Mouse (Mus musculus): ENCODE results near the gene Lrrk1. TPM values are rescaled to one million over a fixed set of nuclear protein-coding genes. Genes with fewer than 3 reads are reported as not detected.

The Lrrk1 gene
- polyA plus RNA-seq, 1 experiment: not detected

GRCm38 (mm10) chr7:66180711-66181365 lies 207.3 kb downstream of the Lrrk1 start:
- WGBS: 76% methylated on average over 10 of the region's 10 CpGs
- H3K4me3 ChIP-seq (ENCODE audit: insufficient read depth, low read depth, low read length): no peak overlapping the region
- TF ChIP-seq CTCF (IDR thresholded peaks at IDR 0.05; ENCODE audit: insufficient read depth, low read depth, low read length) (no peak), POLR2A (IDR thresholded peaks at IDR 0.05; ENCODE audit: insufficient read depth, low read depth, low read length) (no peak)
- peaks cover 8% of the 10 kb centered on the region for H3K4me1 ChIP-seq (ENCODE audit: control insufficient read depth, insufficient read depth, low read length)
- no peak overlapping the region for H3K27ac ChIP-seq (ENCODE audit: insufficient read depth, low read depth, low read length)

GRCm38 (mm10) chr7:66180260-66180659 lies 207.9 kb downstream of the Lrrk1 start:
- Histone ChIP-seq H3K4me3 (ENCODE audit: insufficient read depth, low read depth, low read length) (no peak overlapping the region), H3K27ac (ENCODE audit: insufficient read depth, low read depth, low read length) (no peak overlapping the region), H3K4me1 (ENCODE audit: control insufficient read depth, insufficient read depth, low read length) (peaks cover 8% of the 10 kb centered on the region)
- 83% methylated on average over 3 of the region's 3 CpGs for WGBS
- TF ChIP-seq CTCF (IDR thresholded peaks at IDR 0.05; ENCODE audit: insufficient read depth, low read depth, low read length) (no peak), POLR2A (IDR thresholded peaks at IDR 0.05; ENCODE audit: insufficient read depth, low read depth, low read length) (no peak)

- peaks cover 8% of the 10 kb centered on the region for H3K4me1 ChIP-seq (ENCODE audit: control insufficient read depth, insufficient read depth, low read length)
- no peak overlapping the region for H3K4me3 ChIP-seq (ENCODE audit: insufficient read depth, low read depth, low read length)
- no peak overlapping the region for H3K27ac ChIP-seq (ENCODE audit: insufficient read depth, low read depth, low read length)
- no peak for TF ChIP-seq POLR2A (IDR thresholded peaks at IDR 0.05; ENCODE audit: insufficient read depth, low read depth, low read length)
- TF ChIP-seq CTCF (IDR thresholded peaks at IDR 0.05; ENCODE audit: insufficient read depth, low read depth, low read length): no peak
- WGBS: 70% methylated on average over 7 of the region's 7 CpGs
These were observed 208.4 kb downstream of the Lrrk1 start for GRCm38 (mm10) chr7:66179711-66180110.

GRCm38 (mm10) chr7:66179120-66179581 lies 209.0 kb downstream of the Lrrk1 start:
- 30% methylated on average over 10 of the region's 10 CpGs for WGBS
- TF ChIP-seq POLR2A (IDR thresholded peaks at IDR 0.05; ENCODE audit: insufficient read depth, low read depth, low read length): no peak; the same call in 1 of the 2 replicates
- TF ChIP-seq CTCF (IDR thresholded peaks at IDR 0.05; ENCODE audit: insufficient read depth, low read depth, low read length): no peak
- H3K4me1 ChIP-seq (ENCODE audit: control insufficient read depth, insufficient read depth, low read length): peaks cover 8% of the 10 kb centered on the region
- H3K4me3 ChIP-seq (ENCODE audit: insufficient read depth, low read depth, low read length): no peak overlapping the region
- no peak overlapping the region for H3K27ac ChIP-seq (ENCODE audit: insufficient read depth, low read depth, low read length)

- TF ChIP-seq POLR2A (IDR thresholded peaks at IDR 0.05; ENCODE audit: insufficient read depth, low read depth, low read length) (no peak), CTCF (IDR thresholded peaks at IDR 0.05; ENCODE audit: insufficient read depth, low read depth, low read length) (no peak)
- Histone ChIP-seq H3K27ac (ENCODE audit: insufficient read depth, low read depth, low read length) (no peak overlapping the region), H3K4me3 (ENCODE audit: insufficient read depth, low read depth, low read length) (no peak overlapping the region), H3K4me1 (ENCODE audit: control insufficient read depth, insufficient read depth, low read length) (peaks cover 8% of the 10 kb centered on the region)
- 93% methylated on average over 6 of the region's 6 CpGs for WGBS
These were observed 210.0 kb downstream of the Lrrk1 start for GRCm38 (mm10) chr7:66178101-66178500.

- Histone ChIP-seq H3K27ac (ENCODE audit: insufficient read depth, low read depth, low read length) (no peak overlapping the region), H3K4me3 (ENCODE audit: insufficient read depth, low read depth, low read length) (no peak overlapping the region), H3K4me1 (ENCODE audit: control insufficient read depth, insufficient read depth, low read length) (peaks cover 8% of the 10 kb centered on the region)
- no peak for TF ChIP-seq POLR2A (IDR thresholded peaks at IDR 0.05; ENCODE audit: insufficient read depth, low read depth, low read length)
- TF ChIP-seq CTCF (IDR thresholded peaks at IDR 0.05; ENCODE audit: insufficient read depth, low read depth, low read length): no peak
- WGBS: 87% methylated on average over 4 of the region's 4 CpGs
These were observed 211.2 kb downstream of the Lrrk1 start for GRCm38 (mm10) chr7:66176929-66177328.

Other genes starting within 250 kb of the Lrrk1 start
- not detected in 2 replicates for gene Gm10974, start 22.4 kb downstream of the Lrrk1 start, polyA plus RNA-seq (2012; ENCODE audit: insufficient read depth, insufficient read length, low replicate concordance, missing spikeins)
- not detected in 2 replicates for gene Aldh1a3, start 39.2 kb upstream of the Lrrk1 start, polyA plus RNA-seq (2012; ENCODE audit: insufficient read depth, insufficient read length, low replicate concordance, missing spikeins)